Mouse (Mus musculus) ES-E14 (cell line): ENCODE results near the gene Ero1lb.

ENCODE experiments used
- CHD2 ChIP-seq: IDR thresholded peaks from 2 replicates; pipeline ENCODE4 v1.6.1; 2014; ENCODE audit warnings: mild to moderate bottlenecking, low read depth, low read length, inconsistent platforms
- HCFC1 ChIP-seq: IDR thresholded peaks from 2 replicates; pipeline ENCODE4 v1.6.1; 2012; ENCODE audit warnings: low read length, inconsistent platforms, borderline replicate concordance; ENCODE audit not compliant: insufficient read depth
- MAFK ChIP-seq: IDR thresholded peaks from 2 replicates; pipeline ENCODE4 v1.6.1; 2014; ENCODE audit warnings: mild to moderate bottlenecking, low read depth, low read length, inconsistent platforms; ENCODE audit not compliant: insufficient read depth
- ZNF384 ChIP-seq: IDR thresholded peaks from 2 replicates; pipeline ENCODE4 v1.6.1; 2012; ENCODE audit warnings: low read depth, low read length, inconsistent platforms

GRCm38 (mm10) chr13:12559462-12560120 lies 6.1 kb upstream of the Ero1lb start:
- TF ChIP-seq CHD2 (no peak), HCFC1 (no peak), MAFK (no peak), ZNF384 (no peak)
